Mouse (Mus musculus): Measurements from ENCODE around the gene Mettl27. TPM values are rescaled to one million over a fixed set of nuclear protein-coding genes. Genes with fewer than 3 reads are reported as not detected.
A peak's percentile ranks its signal among the peaks of the same experiment; 100 is the strongest.

Mettl27 gene
- polyA plus RNA-seq (2012; rRNA removed) = 6.3 and 6.9 TPM in 2 replicates

DNA sequence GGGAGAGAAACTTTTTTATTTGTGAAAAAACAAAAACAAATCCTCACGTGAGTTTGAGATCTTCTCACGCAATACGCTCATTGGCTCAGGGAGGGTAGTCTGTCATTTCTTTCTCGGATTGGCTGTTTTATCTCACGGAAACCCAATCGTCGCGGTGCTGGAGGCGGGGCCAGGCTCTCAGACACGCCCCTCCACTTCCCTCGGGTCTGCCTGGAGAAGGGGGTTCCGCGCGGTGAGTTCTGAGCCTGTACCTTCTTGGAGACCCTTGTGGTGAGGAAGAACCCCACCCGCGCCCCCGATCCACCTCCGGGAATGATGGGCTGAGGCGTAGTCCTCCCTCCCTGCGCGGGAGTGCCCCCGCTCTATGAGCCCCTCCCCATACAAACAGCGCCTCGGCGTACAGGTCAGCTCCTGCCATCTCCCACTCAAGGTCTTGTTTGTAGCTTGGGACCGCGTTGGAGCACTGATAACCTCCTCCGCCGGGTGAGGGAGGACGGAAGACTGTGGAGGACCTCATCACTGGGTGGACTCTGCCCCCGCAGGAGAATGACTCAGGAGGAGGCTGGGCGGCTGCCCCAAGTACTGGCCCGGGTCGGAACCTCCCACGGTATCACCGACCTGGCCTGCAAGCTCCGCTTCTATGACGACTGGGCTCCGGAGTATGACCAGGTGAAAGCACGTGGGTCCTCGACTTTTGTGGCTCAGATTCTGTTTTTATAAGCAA lies at the start of gene Mettl27:
Gene Mettl27 (plus strand): TSS at position 190 of the 724 bp plus-strand sequence.
- no peaks in the 10 kb centered on the region for H3K27me3 ChIP-seq (ENCODE audit: control insufficient read depth, insufficient read depth, low read length)

DNA sequence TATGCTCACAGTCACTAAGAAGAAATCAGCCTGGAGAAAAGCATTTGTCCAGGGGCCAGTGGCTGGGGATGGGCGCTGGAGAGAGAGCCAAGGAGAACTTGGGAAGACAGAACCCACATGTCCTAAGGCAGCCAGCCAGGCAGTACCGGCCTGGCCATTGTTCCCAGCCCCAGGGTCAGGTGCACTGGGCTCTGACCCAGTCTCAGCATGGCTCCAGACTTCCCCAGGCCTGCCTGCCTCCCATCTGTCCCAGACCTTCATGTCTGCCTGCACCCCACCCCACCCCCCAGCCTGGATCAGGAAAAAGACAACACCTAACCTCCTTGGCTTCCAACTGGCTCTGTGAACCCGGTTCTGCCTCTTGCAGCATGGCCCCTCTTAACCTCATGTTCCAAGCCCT lies 49.1 kb upstream of the Mettl27 start:
- H3K27me3 ChIP-seq (ENCODE audit: control insufficient read depth, insufficient read depth, low read length) = no peaks in the 10 kb centered on the region
- no peaks in the 10 kb centered on the region for H3K36me3 ChIP-seq (ENCODE audit: control insufficient read depth, insufficient read depth, low read length)
- no peak for TF ChIP-seq CTCF (IDR thresholded peaks at IDR 0.05; ENCODE audit: control insufficient read depth, insufficient read depth, insufficient replicate concordance, low read depth, low read length)
- no peak for TF ChIP-seq POLR2A (IDR thresholded peaks at IDR 0.05; ENCODE audit: control insufficient read depth, low read depth, low read length)
- no peaks in the 10 kb centered on the region; the same call in 1 of the 2 replicates for H3K4me1 ChIP-seq (ENCODE audit: control insufficient read depth, insufficient read depth, low read length)
- no peak overlapping the region for H3K27ac ChIP-seq (ENCODE audit: control insufficient read depth, insufficient read depth, low read depth, low read length)
- H3K4me3 ChIP-seq (ENCODE audit: control insufficient read depth, low read depth, low read length) = no peak overlapping the region

More for the DNA sequence above, at the start of gene Mettl27:
- Histone ChIP-seq H3K4me1 (ENCODE audit: control insufficient read depth, insufficient read depth, low read length) (peaks cover 16% of the 10 kb centered on the region), H3K27ac (ENCODE audit: control insufficient read depth, insufficient read depth, low read depth, low read length) (peak within 1 kb of the TSS; percentile 56), H3K36me3 (ENCODE audit: control insufficient read depth, insufficient read depth, low read length) (no peaks in the 10 kb centered on the region), H3K4me3 (ENCODE audit: control insufficient read depth, low read depth, low read length) (peak within 1 kb of the TSS; percentile 90)
- TF ChIP-seq CTCF (IDR thresholded peaks at IDR 0.05; ENCODE audit: control insufficient read depth, insufficient read depth, insufficient replicate concordance, low read depth, low read length) (no peak), POLR2A (IDR thresholded peaks at IDR 0.05; ENCODE audit: control insufficient read depth, low read depth, low read length) (no peak)

DNA sequence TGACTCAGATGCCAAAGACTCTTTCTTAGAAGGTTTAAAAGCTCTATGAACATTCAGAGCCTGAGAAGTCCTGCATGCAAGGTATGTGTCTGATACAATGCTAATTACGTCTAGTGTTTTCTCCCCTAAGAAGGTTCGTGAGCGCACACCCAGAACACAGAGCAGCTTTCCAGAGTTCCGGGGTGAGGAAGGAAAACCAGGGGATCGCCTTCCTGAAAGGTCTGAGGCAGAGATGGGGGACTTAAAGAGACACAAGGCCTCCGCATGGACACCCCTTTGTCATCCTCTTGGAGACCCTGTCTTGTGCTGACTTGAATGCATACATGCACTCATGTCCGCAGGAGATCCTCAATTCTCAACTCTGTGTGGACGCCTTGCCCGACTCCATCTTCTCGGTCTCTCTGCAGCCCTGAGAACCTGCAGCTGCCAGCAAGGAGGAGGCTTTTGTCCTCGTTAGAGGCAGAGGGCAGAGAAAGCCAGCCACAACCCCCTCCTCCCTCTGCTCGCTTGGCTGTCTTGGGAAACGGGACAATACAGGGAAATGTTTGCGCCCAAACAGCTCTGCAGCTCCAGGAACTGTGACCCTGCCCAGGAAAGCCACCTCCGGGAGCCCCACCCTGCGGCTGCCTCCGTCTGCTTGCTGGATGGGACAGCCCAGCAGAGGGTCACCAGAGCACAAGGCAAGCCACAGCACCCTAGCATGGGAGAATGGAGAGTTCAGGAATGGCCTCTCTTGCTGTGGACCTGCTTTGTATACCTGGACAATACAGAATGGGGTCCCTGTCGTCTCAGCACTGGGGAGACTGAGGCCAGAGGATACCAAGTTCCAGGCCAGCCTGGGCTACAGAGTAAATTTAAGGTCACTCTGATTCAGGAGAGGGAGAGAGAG lies 44.5 kb upstream of the Mettl27 start:
- Histone ChIP-seq H3K36me3 (ENCODE audit: control insufficient read depth, insufficient read depth, low read length) (no peaks in the 10 kb centered on the region), H3K27ac (ENCODE audit: control insufficient read depth, insufficient read depth, low read depth, low read length) (0 out of 2 replicates have a peak overlapping the region, but pooled peaks have one; percentile 10), H3K4me3 (ENCODE audit: control insufficient read depth, low read depth, low read length) (no peak overlapping the region), H3K27me3 (ENCODE audit: control insufficient read depth, insufficient read depth, low read length) (no peaks in the 10 kb centered on the region), H3K4me1 (ENCODE audit: control insufficient read depth, insufficient read depth, low read length) (peaks cover 2% of the 10 kb centered on the region; the same call in 1 of the 2 replicates)
- TF ChIP-seq POLR2A (IDR thresholded peaks at IDR 0.05; ENCODE audit: control insufficient read depth, low read depth, low read length) (no peak), CTCF (IDR thresholded peaks at IDR 0.05; ENCODE audit: control insufficient read depth, insufficient read depth, insufficient replicate concordance, low read depth, low read length) (no peak)

DNA sequence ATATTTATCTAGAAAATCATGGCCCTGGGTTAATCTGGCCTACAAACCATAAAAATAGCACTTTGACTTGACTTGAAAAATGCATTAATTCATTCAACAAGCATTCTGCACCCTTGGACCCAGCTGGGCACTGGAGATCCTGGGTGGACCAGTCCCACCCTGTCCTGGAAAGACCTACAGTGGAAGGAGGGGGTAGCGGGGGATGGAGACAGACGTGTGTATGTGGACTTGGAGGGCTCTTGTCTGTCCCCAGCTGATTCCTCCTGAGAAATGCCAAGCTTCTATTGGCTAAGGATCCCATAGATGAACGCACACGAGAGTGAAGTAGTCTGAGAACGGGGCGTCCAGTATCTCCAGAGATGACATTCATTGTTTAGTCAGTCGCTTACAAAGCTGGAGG lies 43.7 kb upstream of the Mettl27 start:
- Histone ChIP-seq H3K4me3 (ENCODE audit: control insufficient read depth, low read depth, low read length) (no peak overlapping the region), H3K27ac (ENCODE audit: control insufficient read depth, insufficient read depth, low read depth, low read length) (no peak overlapping the region), H3K36me3 (ENCODE audit: control insufficient read depth, insufficient read depth, low read length) (no peaks in the 10 kb centered on the region), H3K4me1 (ENCODE audit: control insufficient read depth, insufficient read depth, low read length) (peaks cover 2% of the 10 kb centered on the region; the same call in 1 of the 2 replicates), H3K27me3 (ENCODE audit: control insufficient read depth, insufficient read depth, low read length) (no peaks in the 10 kb centered on the region)
- TF ChIP-seq CTCF (IDR thresholded peaks at IDR 0.05; ENCODE audit: control insufficient read depth, insufficient read depth, insufficient replicate concordance, low read depth, low read length) (no peak), POLR2A (IDR thresholded peaks at IDR 0.05; ENCODE audit: control insufficient read depth, low read depth, low read length) (no peak)

DNA sequence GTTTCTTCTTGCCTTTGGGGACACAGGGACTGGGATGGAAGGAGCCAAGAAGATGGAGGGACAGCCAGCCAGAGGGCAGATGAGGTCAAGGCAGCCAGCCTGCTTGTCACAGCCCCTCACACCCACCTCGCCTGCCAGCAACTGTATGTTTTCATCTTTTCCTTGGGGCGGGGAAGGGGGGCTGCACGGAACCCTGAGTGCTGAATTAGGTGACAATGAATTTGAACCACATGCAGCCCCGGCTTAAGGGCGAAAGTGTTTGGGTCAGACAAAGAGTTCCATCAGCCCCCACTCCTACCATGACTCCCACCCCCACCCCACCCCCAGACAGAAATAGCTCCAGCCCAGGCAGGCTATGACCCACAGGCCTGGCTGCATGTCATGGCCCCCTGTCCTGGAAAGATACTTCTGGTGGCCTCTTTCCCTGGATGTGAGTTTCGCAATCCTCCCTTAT lies 41.5 kb upstream of the Mettl27 start:
- TF ChIP-seq CTCF (IDR thresholded peaks at IDR 0.05; ENCODE audit: control insufficient read depth, insufficient read depth, insufficient replicate concordance, low read depth, low read length) (no peak), POLR2A (IDR thresholded peaks at IDR 0.05; ENCODE audit: control insufficient read depth, low read depth, low read length) (no peak)
- Histone ChIP-seq H3K4me1 (ENCODE audit: control insufficient read depth, insufficient read depth, low read length) (peaks cover 2% of the 10 kb centered on the region; the same call in 1 of the 2 replicates), H3K27ac (ENCODE audit: control insufficient read depth, insufficient read depth, low read depth, low read length) (no peak overlapping the region)

DNA sequence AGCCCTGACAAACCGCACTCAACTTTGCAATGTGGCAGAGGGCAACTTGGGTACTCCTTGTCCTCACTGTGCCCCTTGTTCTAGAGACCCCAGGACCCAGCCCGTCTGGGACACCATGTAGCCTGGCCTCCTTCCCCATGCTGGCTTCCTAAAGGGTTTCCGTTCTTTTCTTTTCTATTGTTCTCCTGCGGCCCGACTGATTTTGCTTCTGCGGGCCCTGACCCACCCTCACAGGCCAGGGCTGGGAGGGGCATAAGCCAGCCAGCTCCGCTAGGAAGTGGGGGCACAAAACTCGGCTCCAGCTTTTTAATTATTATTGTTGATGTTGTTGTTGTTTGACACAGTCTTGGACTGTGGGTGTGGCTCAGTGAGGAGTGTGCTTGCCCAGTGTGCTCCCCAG lies 40.6 kb upstream of the Mettl27 start:
- Histone ChIP-seq H3K27ac (ENCODE audit: control insufficient read depth, insufficient read depth, low read depth, low read length) (no peak overlapping the region), H3K36me3 (ENCODE audit: control insufficient read depth, insufficient read depth, low read length) (no peaks in the 10 kb centered on the region), H3K4me3 (ENCODE audit: control insufficient read depth, low read depth, low read length) (no peak overlapping the region), H3K27me3 (ENCODE audit: control insufficient read depth, insufficient read depth, low read length) (no peaks in the 10 kb centered on the region), H3K4me1 (ENCODE audit: control insufficient read depth, insufficient read depth, low read length) (peaks cover 2% of the 10 kb centered on the region; the same call in 1 of the 2 replicates)
- no peak for TF ChIP-seq POLR2A (IDR thresholded peaks at IDR 0.05; ENCODE audit: control insufficient read depth, low read depth, low read length)
- no peak for TF ChIP-seq CTCF (IDR thresholded peaks at IDR 0.05; ENCODE audit: control insufficient read depth, insufficient read depth, insufficient replicate concordance, low read depth, low read length)

More for the DNA sequence above, 41.5 kb upstream of the Mettl27 start:
- Histone ChIP-seq H3K36me3 (ENCODE audit: control insufficient read depth, insufficient read depth, low read length) (no peaks in the 10 kb centered on the region), H3K4me3 (ENCODE audit: control insufficient read depth, low read depth, low read length) (no peak overlapping the region), H3K27me3 (ENCODE audit: control insufficient read depth, insufficient read depth, low read length) (no peaks in the 10 kb centered on the region)

DNA sequence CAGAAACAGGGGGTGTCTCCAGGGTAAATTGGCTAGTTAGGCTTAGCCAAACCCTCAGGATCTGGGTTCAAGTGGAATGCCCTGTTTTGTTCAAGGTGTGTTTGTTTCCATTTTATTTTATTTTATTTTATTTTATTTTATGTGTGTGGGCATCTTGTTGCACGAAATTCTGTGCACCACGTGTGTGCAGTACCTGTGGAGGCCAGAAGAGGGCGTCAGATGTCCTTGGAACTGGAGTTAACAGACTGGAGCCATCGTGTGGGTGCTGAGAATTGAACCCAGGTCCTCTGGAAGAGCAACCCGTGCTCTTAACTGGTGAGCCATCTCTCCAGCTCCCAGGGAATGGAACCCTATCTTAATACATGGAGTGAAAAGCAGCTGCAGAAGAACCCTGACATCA lies 39.5 kb upstream of the Mettl27 start:
- TF ChIP-seq POLR2A (IDR thresholded peaks at IDR 0.05; ENCODE audit: control insufficient read depth, low read depth, low read length) (no peak), CTCF (IDR thresholded peaks at IDR 0.05; ENCODE audit: control insufficient read depth, insufficient read depth, insufficient replicate concordance, low read depth, low read length) (peak; percentile 74; the same call in 1 of the 2 replicates)
- Histone ChIP-seq H3K36me3 (ENCODE audit: control insufficient read depth, insufficient read depth, low read length) (no peaks in the 10 kb centered on the region), H3K4me1 (ENCODE audit: control insufficient read depth, insufficient read depth, low read length) (peaks cover 2% of the 10 kb centered on the region; the same call in 1 of the 2 replicates), H3K4me3 (ENCODE audit: control insufficient read depth, low read depth, low read length) (no peak overlapping the region), H3K27ac (ENCODE audit: control insufficient read depth, insufficient read depth, low read depth, low read length) (no peak overlapping the region), H3K27me3 (ENCODE audit: control insufficient read depth, insufficient read depth, low read length) (no peaks in the 10 kb centered on the region)
